Comparison of ENCODE assay signal across 17 mouse cellular contexts in genomic region chr2:165598139-165598538, GRCm38 (mm10). TPM values are rescaled to one million over a fixed set of nuclear protein-coding genes. Genes with fewer than 3 reads are reported as not detected.
A peak's percentile ranks its signal among the peaks of the same experiment; 100 is the strongest.
DNase-seq lines count a peak whose midpoint lies in the region; ATAC-seq and TF ChIP-seq lines count a peak whose summit lies in the region.
"Had no signal": no experiment of that assay in that cellular context is flagged by ENCODE, and none has a peak within 500 bp of the region (broad histone marks: within the 10 kb centered on the region; RNA-seq: fewer than 3 reads in every experiment).

No protein-coding gene starts in this region.

- no peak overlapping the region for H3K4me3 ChIP-seq in kidney, embryonic 16.5 days (ENCODE audit: low read length)
- H3K4me3 ChIP-seq in embryonic facial prominence, embryonic 11.5 days (ENCODE audit: low read depth, low read length), result no peak overlapping the region
- H3K4me3 ChIP-seq in hindbrain, embryonic 13.5 days, result no peak overlapping the region
- no peak overlapping the region for H3K4me3 ChIP-seq in liver, postnatal 0 days (ENCODE audit: low read depth, low read length)
- H3K4me3 ChIP-seq: forebrain, embryonic 13.5 days had no signal

- intact Hi-C loops in left cerebral cortex, postnatal 4 days (cut with DNase I), result no loop called here

- no peak overlapping the region for H3K9ac ChIP-seq in kidney, embryonic 16.5 days (replicated peaks; ENCODE audit: low read length)
- H3K9ac ChIP-seq in embryonic facial prominence, embryonic 11.5 days (replicated peaks; ENCODE audit: low read length), result peak overlapping the region; percentile 22
- H3K9ac ChIP-seq in hindbrain, embryonic 13.5 days, result no peak overlapping the region
- no peak overlapping the region for H3K9ac ChIP-seq in liver, postnatal 0 days (replicated peaks)
- H3K9ac ChIP-seq: forebrain, embryonic 13.5 days; liver, embryonic 14.5 days had no signal

- no peaks in the 10 kb centered on the region; the same call in 1 of the 2 replicates for H3K9me3 ChIP-seq in kidney, embryonic 16.5 days (ENCODE audit: low read length)
- no peaks in the 10 kb centered on the region for H3K9me3 ChIP-seq in embryonic facial prominence, embryonic 11.5 days (replicated peaks; ENCODE audit: control insufficient read depth, low read length)
- no peaks in the 10 kb centered on the region for H3K9me3 ChIP-seq in hindbrain, embryonic 13.5 days
- no peaks in the 10 kb centered on the region for H3K9me3 ChIP-seq in liver, postnatal 0 days (ENCODE audit: low read length)
- H3K9me3 ChIP-seq: forebrain, embryonic 13.5 days had no signal

- no peaks in the 10 kb centered on the region for H3K36me3 ChIP-seq in kidney, embryonic 16.5 days (ENCODE audit: insufficient read depth, low read length)
- no peaks in the 10 kb centered on the region for H3K36me3 ChIP-seq in embryonic facial prominence, embryonic 11.5 days (replicated peaks; ENCODE audit: control insufficient read depth, insufficient read depth, low read depth, low read length)
- no peaks in the 10 kb centered on the region for H3K36me3 ChIP-seq in hindbrain, embryonic 13.5 days
- no peaks in the 10 kb centered on the region for H3K36me3 ChIP-seq in liver, postnatal 0 days (replicated peaks; ENCODE audit: insufficient read depth, low read length)

- TF ChIP-seq CTCF in liver, postnatal 0 days (IDR thresholded peaks at IDR 0.05; ENCODE audit: low read depth), result no peak

- no peak for TF ChIP-seq EP300 in liver, postnatal 0 days (IDR thresholded peaks at IDR 0.05; ENCODE audit: low read depth)

- H3K27me3 ChIP-seq in kidney, embryonic 16.5 days (ENCODE audit: insufficient read depth, low read length), result peaks cover 23% of the 10 kb centered on the region
- H3K27me3 ChIP-seq in embryonic facial prominence, embryonic 11.5 days (ENCODE audit: control insufficient read depth, insufficient read depth, low read length), result peaks cover 5% of the 10 kb centered on the region
- H3K27me3 ChIP-seq in hindbrain, embryonic 13.5 days, result peaks cover 23% of the 10 kb centered on the region
- peaks cover 45% of the 10 kb centered on the region for H3K27me3 ChIP-seq in liver, postnatal 0 days (ENCODE audit: insufficient read depth, low read length)

- ATAC-seq in kidney, embryonic 16.5 days (ENCODE audit: low FRiP score, low TSS enrichment), result no peak
- ATAC-seq in embryonic facial prominence, embryonic 11.5 days (replicated peaks; ENCODE audit: insufficient number of reproducible peaks, low FRiP score, low TSS enrichment, low read depth), result no peak
- ATAC-seq in hindbrain, embryonic 13.5 days (ENCODE audit: low FRiP score), result no peak
- no peak for ATAC-seq in liver, postnatal 0 days
- ATAC-seq: forebrain, embryonic 13.5 days had no signal

- no peak overlapping the region for H3K4me2 ChIP-seq in kidney, embryonic 16.5 days (replicated peaks; ENCODE audit: low read depth, low read length)
- H3K4me2 ChIP-seq in embryonic facial prominence, embryonic 11.5 days (ENCODE audit: low read depth, low read length), result no peak overlapping the region
- peak overlapping the region; percentile 97; the same call in 1 of the 2 replicates for H3K4me2 ChIP-seq in hindbrain, embryonic 13.5 days
- no peak overlapping the region for H3K4me2 ChIP-seq in liver, postnatal 0 days (ENCODE audit: low read depth, low read length)
- H3K4me2 ChIP-seq: forebrain, embryonic 13.5 days had no signal

- peak; percentile 20 for DNase-seq in kidney, adult 9 months
- no peak for DNase-seq in embryonic facial prominence, embryonic 11.5 days (ENCODE audit: low spot score)
- DNase-seq in lung, postnatal 14 days, result peak; percentile 28
- no peak for DNase-seq in liver, postnatal 0 days
- DNase-seq in left cerebral cortex, postnatal 4 days, result no peak
- DNase-seq in liver, result no peak
- DNase-seq: adrenal gland, postnatal 25 days; cerebellum, postnatal 10 days; heart, postnatal 14 days; kidney, adult 11 months; midbrain, embryonic 14.5 days; right cerebral cortex, postnatal 14 days had no signal

- 19% methylated on average over 5 of the region's 5 CpGs for WGBS in kidney, embryonic 16.5 days
- 29% methylated on average over 5 of the region's 5 CpGs for WGBS in embryonic facial prominence, embryonic 11.5 days
- 63% methylated on average over 5 of the region's 5 CpGs for WGBS in hindbrain, embryonic 13.5 days
- WGBS in liver, postnatal 0 days (ENCODE audit: insufficient replicate concordance), result 34% methylated on average over 5 of the region's 5 CpGs

- peaks cover 62% of the 10 kb centered on the region for H3K4me1 ChIP-seq in kidney, embryonic 16.5 days (ENCODE audit: insufficient read depth, low read length)
- H3K4me1 ChIP-seq in embryonic facial prominence, embryonic 11.5 days (ENCODE audit: control insufficient read depth, insufficient read depth, low read length), result peaks cover 8% of the 10 kb centered on the region
- H3K4me1 ChIP-seq in hindbrain, embryonic 13.5 days (replicated peaks), result peaks cover 58% of the 10 kb centered on the region
- no peaks in the 10 kb centered on the region; the same call in 1 of the 2 replicates for H3K4me1 ChIP-seq in liver, postnatal 0 days (ENCODE audit: insufficient read depth)

- no peak overlapping the region for H3K27ac ChIP-seq in kidney, embryonic 16.5 days (ENCODE audit: low read length)
- H3K27ac ChIP-seq in embryonic facial prominence, embryonic 11.5 days (replicated peaks; ENCODE audit: low read depth, low read length), result no peak overlapping the region
- H3K27ac ChIP-seq in hindbrain, embryonic 13.5 days, result peak overlapping the region; percentile 58; the same call in 1 of the 2 replicates
- no peak overlapping the region for H3K27ac ChIP-seq in liver, postnatal 0 days (ENCODE audit: low read depth)
- H3K27ac ChIP-seq: forebrain, embryonic 13.5 days; liver, embryonic 14.5 days had no signal

RNA-seq across cellular contexts. Expression of gene Eya2, which starts 3.3 kb away (rescaled TPM):
- polyA plus RNA-seq in kidney, embryonic 16.5 days (2015; fragmentation: Nextera tagmentation; extraction: Ambion mirVana), result 6.8 and 7.5 TPM in 2 replicates
- polyA plus RNA-seq in embryonic facial prominence, embryonic 11.5 days (2014; fragmentation: Nextera tagmentation; extraction: Ambion mirVana), result 27.2 and 32.0 TPM in 2 replicates
- polyA plus RNA-seq in hindbrain, embryonic 13.5 days (2015; fragmentation: Nextera tagmentation; extraction: Ambion mirVana), result 12.8 and 13.1 TPM in 2 replicates
- 0.20 and 0.25 TPM in 2 replicates for polyA plus RNA-seq in liver, postnatal 0 days (2015; fragmentation: Nextera tagmentation; extraction: Ambion mirVana)
- total RNA-seq in left cerebral cortex, postnatal 4 days (2021), result 1 to 10 TPM; 7.0 to 7.8 TPM
- total RNA-seq: MEL had no signal

Comparison
In these comparisons a context has a peak if more than half of its experiments do, and no peak if none do; other contexts are left out.
1. DNase-seq: peak in kidney, adult 9 months (single experiment) and lung, postnatal 14 days (single experiment); none in embryonic facial prominence, embryonic 11.5 days (single experiment), liver, postnatal 0 days (single experiment), left cerebral cortex, postnatal 4 days (single experiment) and liver (single experiment).